Mouse (Mus musculus) megakaryocyte, embryonic 14.5 days (primary cell): ENCODE measurements around the gene Col23a1.

Source experiments
- FLI1 ChIP-seq: IDR thresholded peaks from 2 replicates; pipeline ENCODE4 v1.6.1; 2012; ENCODE audit warnings: low read length, inconsistent platforms, mixed read lengths
- GATA1 ChIP-seq: IDR thresholded peaks from 3 replicates; pipeline ENCODE4 v1.6.1; 2012; ENCODE audit warnings: mixed read lengths, low read length, inconsistent platforms, borderline replicate concordance

DNA sequence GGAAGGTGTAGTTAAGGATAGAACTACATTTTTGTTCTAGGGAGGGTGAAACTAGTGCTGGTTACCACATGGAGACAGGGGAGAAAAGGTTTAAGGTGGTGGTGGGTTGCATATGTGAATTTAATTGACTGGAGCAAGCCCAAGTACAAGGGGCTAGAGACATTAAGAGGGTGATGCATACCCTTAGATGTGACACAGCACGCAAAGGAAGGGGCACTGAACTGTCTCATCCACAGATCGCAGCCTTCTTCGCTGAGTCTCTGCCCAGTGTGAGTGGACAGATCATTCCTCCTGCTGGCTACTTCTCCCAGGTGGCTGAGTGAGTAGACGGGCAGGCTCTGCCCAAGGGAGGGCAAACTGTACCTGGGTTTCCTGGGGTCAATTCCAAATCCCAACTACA, 303.6 kb downstream of the Col23a1 start:
- no peak for TF ChIP-seq GATA1
- no peak for TF ChIP-seq FLI1
